ENCODE assay signal across 8 mouse cellular contexts in the genomic region with DNA sequence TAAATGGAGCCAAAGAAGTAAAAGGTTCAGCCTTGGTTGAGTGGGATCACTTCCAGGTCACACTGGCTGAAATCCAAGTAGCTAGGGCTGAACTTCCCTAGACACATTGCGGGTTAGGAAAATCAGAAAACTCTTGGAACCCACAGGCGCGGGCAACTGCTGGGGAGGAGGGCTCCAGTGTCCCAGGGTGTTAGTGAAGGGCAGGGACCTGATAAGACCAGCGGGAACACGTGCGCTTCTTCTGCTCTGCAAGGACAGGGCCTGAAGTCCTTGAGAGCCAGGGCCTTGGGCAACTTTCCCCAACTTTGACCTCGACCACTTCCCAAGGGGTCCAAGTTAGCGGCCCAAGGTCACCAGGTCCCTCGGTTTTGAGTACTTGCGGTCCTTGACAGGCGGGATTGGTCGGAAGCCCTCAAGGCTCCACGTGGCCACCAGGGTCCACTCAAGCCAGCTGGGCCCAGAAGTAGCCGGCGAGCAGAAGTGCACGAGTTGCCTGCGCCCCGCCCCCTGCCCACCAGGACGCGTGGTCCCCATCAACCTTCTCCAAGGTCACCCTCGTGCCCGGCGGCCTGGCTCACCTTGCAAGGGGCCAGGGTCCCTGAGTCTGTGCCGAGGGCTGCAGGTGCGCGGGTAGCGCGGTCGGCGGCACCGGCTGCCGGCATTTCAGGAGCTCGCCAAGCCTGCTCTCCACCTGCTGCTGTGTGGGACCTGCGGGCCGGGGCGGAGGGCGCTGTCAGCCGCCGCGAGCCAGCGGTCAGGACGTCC. TPM values are rescaled to one million over a fixed set of nuclear protein-coding genes. Genes with fewer than 3 reads are reported as not detected.
A peak's percentile ranks its signal among the peaks of the same experiment; 100 is the strongest.
DNase-seq lines count a peak whose midpoint lies in the region; ATAC-seq and TF ChIP-seq lines count a peak whose summit lies in the region.

No protein-coding gene starts in this region.

- DNase-seq in CH12.LX (ENCODE audit: extremely low read depth) = no peak
- DNase-seq in adrenal gland, postnatal 14 days = peak; percentile 90
- DNase-seq in heart, postnatal 0 days (ENCODE audit: low spot score) = peak; percentile 60
- DNase-seq in kidney, postnatal 36 days = peak; percentile 78 to 84
- DNase-seq in layer of hippocampus, adult 9-10 months (ENCODE audit: low spot score) = no peak

- under 1% methylated on average over 42 of the region's 42 CpGs for WGBS in heart, postnatal 0 days
- under 1% methylated on average over 42 of the region's 42 CpGs for WGBS in stomach, embryonic 15.5 days

- dilution Hi-C loops in CH12.LX (cut with MboI; ENCODE audit: extremely low pct_ligation_motif_present, extremely low pct_unique_long_range_greater_than_20kb, low sequenced_read_pairs) = no loop called here

- H3K9ac ChIP-seq in CH12.LX (ENCODE audit: insufficient read depth, low read depth) = peak overlapping the region; percentile 28; the same call in 1 of the 2 replicates
- peak overlapping the region; percentile 93 for H3K9ac ChIP-seq in heart, postnatal 0 days (replicated peaks; ENCODE audit: low read depth, low read length)
- H3K9ac ChIP-seq in stomach, embryonic 15.5 days = peak overlapping the region; percentile 53

- H3K4me3 ChIP-seq in CH12.LX (replicated peaks in 1 of 3; ENCODE audit: low read depth in 2 of 3, low read length in 2 of 3, poor library complexity in 1 of 3) = peak overlapping the region; percentile 49 to 76 (median 51)
- peak overlapping the region; percentile 86 for H3K4me3 ChIP-seq in heart, postnatal 0 days (ENCODE audit: low read depth, low read length)
- peak overlapping the region; percentile 94 for H3K4me3 ChIP-seq in megakaryocyte, embryonic 14.5 days (replicated peaks)
- H3K4me3 ChIP-seq in stomach, embryonic 15.5 days (replicated peaks) = peak overlapping the region; percentile 80

- no peak overlapping the region for H3K27ac ChIP-seq in CH12.LX (ENCODE audit: insufficient read depth, low read depth)
- H3K27ac ChIP-seq in heart, postnatal 0 days (ENCODE audit: low read depth) = peak overlapping the region; percentile 99
- H3K27ac ChIP-seq in stomach, embryonic 15.5 days = peak overlapping the region; percentile 60

- TF ChIP-seq EP300 in CH12.LX (IDR thresholded peaks at IDR 0.05; ENCODE audit: low read length) = no peak
- TF ChIP-seq EP300 in heart, postnatal 0 days (IDR thresholded peaks at IDR 0.05; ENCODE audit: low read depth) = peak; percentile 33; the same call in 1 of the 2 replicates

- 0 out of 2 replicates have a peak, but pooled peaks have one; percentile 15 for ATAC-seq in erythroblast, adult 5-6 weeks (replicated peaks; ENCODE audit: low FRiP score, poor library complexity, severe bottlenecking)
- ATAC-seq in heart, postnatal 0 days (ENCODE audit: insufficient read depth, low read depth) = peak; percentile 79
- peak; percentile 5; the same call in 1 of the 2 replicates for ATAC-seq in stomach, embryonic 15.5 days (ENCODE audit: insufficient read depth, low FRiP score, low read depth)

- H3K4me2 ChIP-seq in CH12.LX (ENCODE audit: insufficient read depth, low read depth, poor library complexity, severe bottlenecking) = peak overlapping the region; percentile 79
- peak overlapping the region; percentile 94 for H3K4me2 ChIP-seq in heart, postnatal 0 days (ENCODE audit: low read depth, low read length)
- peak overlapping the region; percentile 99 for H3K4me2 ChIP-seq in stomach, embryonic 15.5 days

- no peak for TF ChIP-seq CTCF in CH12.LX (conservative IDR thresholded peaks at IDR 0.05 in 1 of 2, IDR thresholded peaks at IDR 0.05 in 1 of 2; ENCODE audit: low read depth in 2 of 2, low read length in 2 of 2)
- TF ChIP-seq CTCF in heart, postnatal 0 days (IDR thresholded peaks at IDR 0.05; ENCODE audit: low read depth) = no peak

- TF ChIP-seq POLR2A in CH12.LX (IDR thresholded peaks at IDR 0.05; ENCODE audit: low read depth, low read length) = no peak

- no peak for TF ChIP-seq RAD21 in CH12.LX (IDR thresholded peaks at IDR 0.05; ENCODE audit: low read depth, low read length)

- H3K36me3 ChIP-seq in CH12.LX (replicated peaks in 1 of 2; ENCODE audit: control insufficient read depth in 1 of 2, insufficient read depth in 1 of 2, low read length in 1 of 2) = no peaks in the 10 kb centered on the region
- H3K36me3 ChIP-seq in heart, postnatal 0 days (replicated peaks; ENCODE audit: control insufficient read depth, insufficient read depth, low read length) = peaks cover 16% of the 10 kb centered on the region
- H3K36me3 ChIP-seq in megakaryocyte, embryonic 14.5 days (replicated peaks; ENCODE audit: low read length) = peaks cover 24% of the 10 kb centered on the region
- H3K36me3 ChIP-seq in stomach, embryonic 15.5 days = no peaks in the 10 kb centered on the region

- H3K9me3 ChIP-seq in CH12.LX (replicated peaks; ENCODE audit: low read length) = no peaks in the 10 kb centered on the region
- no peaks in the 10 kb centered on the region for H3K9me3 ChIP-seq in heart, postnatal 0 days (replicated peaks; ENCODE audit: control insufficient read depth, low read length)
- H3K9me3 ChIP-seq in megakaryocyte, embryonic 14.5 days = no peaks in the 10 kb centered on the region
- no peaks in the 10 kb centered on the region for H3K9me3 ChIP-seq in stomach, embryonic 15.5 days

- in situ Hi-C loops in CH12.LX (cut with MboI; ENCODE audit: low pct_ligation_motif_present, low pct_unique_long_range_greater_than_20kb, low sequenced_read_pairs) = no loop called here

- peaks cover 4 to 16% of the 10 kb centered on the region in 2 experiments; a peak in 3 of 4 replicates for H3K4me1 ChIP-seq in CH12.LX (ENCODE audit: control insufficient read depth in 1 of 2, insufficient read depth in 2 of 2)
- H3K4me1 ChIP-seq in heart, postnatal 0 days (ENCODE audit: control insufficient read depth, insufficient read depth) = peaks cover 12% of the 10 kb centered on the region
- peaks cover 68% of the 10 kb centered on the region for H3K4me1 ChIP-seq in megakaryocyte, embryonic 14.5 days
- H3K4me1 ChIP-seq in stomach, embryonic 15.5 days = peaks cover 14% of the 10 kb centered on the region

- no peaks in the 10 kb centered on the region for H3K79me2 ChIP-seq in CH12.LX (replicated peaks; ENCODE audit: control insufficient read depth, extremely low read depth, insufficient read depth, poor library complexity, severe bottlenecking)

- peaks cover 62% of the 10 kb centered on the region for H3K27me3 ChIP-seq in CH12.LX (replicated peaks)
- no peaks in the 10 kb centered on the region for H3K27me3 ChIP-seq in heart, postnatal 0 days (ENCODE audit: control insufficient read depth, insufficient read depth, low read length)
- no peaks in the 10 kb centered on the region for H3K27me3 ChIP-seq in megakaryocyte, embryonic 14.5 days (replicated peaks)
- H3K27me3 ChIP-seq in stomach, embryonic 15.5 days (replicated peaks) = no peaks in the 10 kb centered on the region

RNA-seq across cellular contexts. Expression of gene Mcrip2, which starts 0.5 kb away (rescaled TPM):
- total RNA-seq in CH12.LX (2012; rRNA removed) (16.1 and 16.5 TPM in 2 replicates), CH12.LX (2014; rRNA removed) (0.82 and 1.4 TPM in 2 replicates)
- polyA plus RNA-seq in CH12.LX (2012; ENCODE audit: insufficient read length, low read depth) = 1.7 and 2.2 TPM in 2 replicates
- total RNA-seq in adrenal gland, postnatal 14 days (2021) = 336 and 337 TPM in 2 replicates
- 9.4 and 9.8 TPM in 2 replicates for total RNA-seq in erythroblast, adult 5-6 weeks (2015; ENCODE audit: low replicate concordance)
- 1.7 and 8.0 TPM in 2 replicates for total RNA-seq in erythroblast, adult 5-6 weeks (2017; ENCODE audit: low replicate concordance)
- total RNA-seq in heart, postnatal 0 days (2014; rRNA removed; ENCODE audit: low replicate concordance) = 202 and 225 TPM in 2 replicates
- polyA plus RNA-seq in heart, postnatal 0 days (2015; fragmentation: Nextera tagmentation; extraction: Ambion mirVana) = 346 and 357 TPM in 2 replicates
- 77.6 and 205 TPM in 2 replicates for polyA plus RNA-seq in megakaryocyte, embryonic 14.5 days (2012; ENCODE audit: insufficient read depth, low replicate concordance)
- polyA plus RNA-seq in stomach, embryonic 15.5 days (2015; fragmentation: Nextera tagmentation; extraction: Ambion mirVana) = 52.2 and 54.2 TPM in 2 replicates

RNA-seq across cellular contexts. Expression of gene Wdr90, which starts 6.7 kb away (rescaled TPM):
- total RNA-seq in CH12.LX (2012; rRNA removed) = 31.9 and 38.0 TPM in 2 replicates
- 16.0 and 17.5 TPM in 2 replicates for total RNA-seq in CH12.LX (2014; rRNA removed)
- 19.9 and 23.8 TPM in 2 replicates for polyA plus RNA-seq in CH12.LX (2012; ENCODE audit: insufficient read length, low read depth)
- 23.1 and 23.2 TPM in 2 replicates for total RNA-seq in adrenal gland, postnatal 14 days (2021)
- 12.5 and 17.6 TPM in 2 replicates for total RNA-seq in erythroblast, adult 5-6 weeks (2015; ENCODE audit: low replicate concordance)
- 10.0 and 12.7 TPM in 2 replicates for total RNA-seq in erythroblast, adult 5-6 weeks (2017; ENCODE audit: low replicate concordance)
- total RNA-seq in heart, postnatal 0 days (2014; rRNA removed; ENCODE audit: low replicate concordance) = 19.3 and 36.7 TPM in 2 replicates
- polyA plus RNA-seq in heart, postnatal 0 days (2015; fragmentation: Nextera tagmentation; extraction: Ambion mirVana) = 3.1 and 4.2 TPM in 2 replicates
- 6.0 and 10.1 TPM in 2 replicates for polyA plus RNA-seq in megakaryocyte, embryonic 14.5 days (2012; ENCODE audit: insufficient read depth, low replicate concordance)
- polyA plus RNA-seq in stomach, embryonic 15.5 days (2015; fragmentation: Nextera tagmentation; extraction: Ambion mirVana) = 21.0 and 22.9 TPM in 2 replicates

RNA-seq across cellular contexts. Expression of gene Mettl26, which starts 6.9 kb away (rescaled TPM):
- total RNA-seq in CH12.LX (2012; rRNA removed) (43.6 and 52.5 TPM in 2 replicates), CH12.LX (2014; rRNA removed) (31.9 and 33.0 TPM in 2 replicates)
- polyA plus RNA-seq in CH12.LX (2012; ENCODE audit: insufficient read length, low read depth) = 29.8 and 32.0 TPM in 2 replicates
- 72.1 and 88.0 TPM in 2 replicates for total RNA-seq in adrenal gland, postnatal 14 days (2021)
- 7.3 and 9.4 TPM in 2 replicates for total RNA-seq in erythroblast, adult 5-6 weeks (2015; ENCODE audit: low replicate concordance)
- 3.7 and 5.3 TPM in 2 replicates for total RNA-seq in erythroblast, adult 5-6 weeks (2017; ENCODE audit: low replicate concordance)
- total RNA-seq in heart, postnatal 0 days (2014; rRNA removed; ENCODE audit: low replicate concordance) = 23.1 and 28.1 TPM in 2 replicates
- polyA plus RNA-seq in heart, postnatal 0 days (2015; fragmentation: Nextera tagmentation; extraction: Ambion mirVana) = 27.8 and 28.0 TPM in 2 replicates
- polyA plus RNA-seq in megakaryocyte, embryonic 14.5 days (2012; ENCODE audit: insufficient read depth, low replicate concordance) = 22.6 and 23.9 TPM in 2 replicates
- 67.4 and 68.3 TPM in 2 replicates for polyA plus RNA-seq in stomach, embryonic 15.5 days (2015; fragmentation: Nextera tagmentation; extraction: Ambion mirVana)

RNA-seq across cellular contexts. Expression of gene Wfikkn1, which starts 12.6 kb away (rescaled TPM):
- total RNA-seq in CH12.LX (2012; rRNA removed) = 0.25 and 0.34 TPM in 2 replicates
- total RNA-seq in CH12.LX (2014; rRNA removed) = 0.11 TPM in 1 of 2 replicates, not detected in the other
- 0.48 and 0.69 TPM in 2 replicates for polyA plus RNA-seq in CH12.LX (2012; ENCODE audit: insufficient read length, low read depth)
- 1.2 and 1.5 TPM in 2 replicates for total RNA-seq in adrenal gland, postnatal 14 days (2021)
- total RNA-seq in erythroblast, adult 5-6 weeks (2015; ENCODE audit: low replicate concordance) = not detected in 2 replicates
- total RNA-seq in erythroblast, adult 5-6 weeks (2017; ENCODE audit: low replicate concordance) = 1.0 TPM in 1 of 2 replicates, not detected in the other
- total RNA-seq in heart, postnatal 0 days (2014; rRNA removed; ENCODE audit: low replicate concordance) = not detected in 2 replicates
- 0.07 and 0.11 TPM in 2 replicates for polyA plus RNA-seq in heart, postnatal 0 days (2015; fragmentation: Nextera tagmentation; extraction: Ambion mirVana)
- 1.9 and 3.1 TPM in 2 replicates for polyA plus RNA-seq in megakaryocyte, embryonic 14.5 days (2012; ENCODE audit: insufficient read depth, low replicate concordance)
- 0.39 and 0.55 TPM in 2 replicates for polyA plus RNA-seq in stomach, embryonic 15.5 days (2015; fragmentation: Nextera tagmentation; extraction: Ambion mirVana)

RNA-seq across cellular contexts. Expression of gene Rhot2, which starts 23.4 kb away (rescaled TPM):
- 16.2 and 26.1 TPM in 2 replicates for total RNA-seq in CH12.LX (2012; rRNA removed)
- 17.3 and 19.5 TPM in 2 replicates for total RNA-seq in CH12.LX (2014; rRNA removed)
- polyA plus RNA-seq in CH12.LX (2012; ENCODE audit: insufficient read length, low read depth) = 33.8 and 51.5 TPM in 2 replicates
- total RNA-seq in adrenal gland, postnatal 14 days (2021) = 95.9 and 108 TPM in 2 replicates
- 3.3 and 9.8 TPM in 2 replicates for total RNA-seq in erythroblast, adult 5-6 weeks (2015; ENCODE audit: low replicate concordance)
- total RNA-seq in erythroblast, adult 5-6 weeks (2017; ENCODE audit: low replicate concordance) = 19.7 and 28.6 TPM in 2 replicates
- total RNA-seq in heart, postnatal 0 days (2014; rRNA removed; ENCODE audit: low replicate concordance) = 88.2 and 116 TPM in 2 replicates
- polyA plus RNA-seq in heart, postnatal 0 days (2015; fragmentation: Nextera tagmentation; extraction: Ambion mirVana) = 27.1 and 27.5 TPM in 2 replicates
- polyA plus RNA-seq in megakaryocyte, embryonic 14.5 days (2012; ENCODE audit: insufficient read depth, low replicate concordance) = 59.4 and 75.2 TPM in 2 replicates
- 23.1 and 23.6 TPM in 2 replicates for polyA plus RNA-seq in stomach, embryonic 15.5 days (2015; fragmentation: Nextera tagmentation; extraction: Ambion mirVana)

Comparison
In these comparisons a context has a peak if more than half of its experiments do, and no peak if none do; other contexts are left out.
1. DNase-seq: peak in adrenal gland, postnatal 14 days (single experiment), heart, postnatal 0 days (single experiment) and kidney, postnatal 36 days (2 of 2); none in CH12.LX (single experiment) and layer of hippocampus, adult 9-10 months (single experiment).
2. H3K9ac ChIP-seq: peak in every context shown above with its lines; median percentile 93 in heart, postnatal 0 days; 53 in stomach, embryonic 15.5 days; 28 in CH12.LX.
3. ATAC-seq: peak in every context shown above with its lines; median percentile 79 in heart, postnatal 0 days; 15 in erythroblast, adult 5-6 weeks; 5 in stomach, embryonic 15.5 days.
4. RNA of gene Mcrip2, which starts 0.5 kb away (total RNA-seq): 336 to 337 TPM in adrenal gland, postnatal 14 days and 202 to 225 TPM in heart, postnatal 0 days; 0.82 to 16.5 TPM in CH12.LX and 1.7 to 9.8 TPM in erythroblast, adult 5-6 weeks; every median in the first group is over 10 times any median in the second.
5. Peak in every context shown above with its lines, with median percentiles within 50 percentile points of each other: H3K4me2 ChIP-seq and H3K4me3 ChIP-seq.